Mouse (Mus musculus): ENCODE results near the gene Dlgap3. TPM values are rescaled to one million over a fixed set of nuclear protein-coding genes. Genes with fewer than 3 reads are reported as not detected.

The Dlgap3 gene
- polyA plus RNA-seq, 1 experiment, result 0.05 TPM

DNA sequence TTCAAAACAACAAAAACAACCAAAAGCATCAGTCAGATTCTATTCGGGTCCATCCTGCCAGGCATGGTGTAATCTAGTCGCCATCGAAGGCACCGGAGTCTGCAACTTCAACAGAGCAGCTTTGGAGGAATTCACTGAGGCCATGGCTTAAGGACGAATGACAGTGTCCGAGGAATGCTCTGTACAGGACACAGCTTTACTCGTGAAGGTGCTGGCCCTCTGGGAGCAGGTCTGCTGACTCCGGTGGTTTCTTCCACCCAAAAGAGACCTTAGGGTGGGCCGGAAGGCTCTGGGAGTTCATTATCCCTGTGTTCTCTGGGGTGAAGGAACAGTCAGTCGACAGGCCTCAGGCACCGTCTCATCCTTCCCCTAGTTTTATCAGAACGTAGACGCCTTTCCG lies 92.6 kb downstream of the Dlgap3 start:
- DNase-seq (ENCODE audit: low read depth), result no peak

- DNase-seq (ENCODE audit: low read depth), result no peak
Observed at GRCm38 (mm10) chr4:127263438-127264182, 94.6 kb downstream of the Dlgap3 start.

DNA sequence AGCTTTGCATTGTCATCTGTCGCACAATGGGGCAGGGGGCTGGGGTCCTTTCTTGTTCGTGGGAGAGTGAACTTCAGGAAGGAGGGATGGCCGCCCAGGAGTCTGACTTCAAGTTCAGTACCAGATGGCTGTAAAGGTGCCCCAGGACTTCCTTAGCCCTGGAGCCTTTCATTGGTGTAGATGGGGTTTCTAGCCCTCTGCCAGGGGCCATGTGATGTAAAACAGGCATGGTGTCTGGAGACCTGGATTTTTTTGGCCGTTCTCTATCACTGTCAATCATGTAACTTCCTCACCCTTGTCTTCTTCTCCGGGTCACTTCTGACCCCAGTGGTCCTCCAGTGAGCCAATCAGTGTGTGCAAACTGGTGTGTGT lies 95.2 kb downstream of the Dlgap3 start:
- DNase-seq (ENCODE audit: low read depth), result no peak

- no peak for DNase-seq (ENCODE audit: low read depth)
Observed at GRCm38 (mm10) chr4:127278451-127279001, 109.5 kb downstream of the Dlgap3 start.

DNA sequence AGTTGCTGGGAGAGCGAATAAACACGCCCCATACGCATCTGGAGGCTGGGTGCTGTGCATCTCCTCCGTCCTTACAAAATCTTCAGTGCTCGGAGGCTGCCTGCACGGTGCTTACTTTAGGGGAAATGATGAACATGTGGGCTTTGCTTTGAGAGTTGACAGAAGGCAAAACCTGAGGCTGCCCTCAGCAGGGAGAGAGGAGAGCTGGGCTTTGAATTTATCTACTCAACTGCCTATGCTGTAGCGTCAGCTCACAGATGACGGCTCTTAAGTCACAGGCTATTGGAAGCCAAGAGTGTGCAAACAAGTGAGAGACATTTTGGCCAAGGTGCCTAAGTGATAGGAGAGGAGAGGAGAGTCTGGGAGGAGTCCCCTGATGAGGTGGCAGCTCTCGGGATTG lies 110.2 kb downstream of the Dlgap3 start:
- DNase-seq (ENCODE audit: low read depth), result no peak

Other genes starting within 250 kb of the Dlgap3 start
- 7.3 and 8.5 TPM in 2 replicates for gene Zmym4, start 201.1 kb upstream of the Dlgap3 start, polyA plus RNA-seq (2012; rRNA removed)
- gene Sfpq, start 147.9 kb upstream of the Dlgap3 start, polyA plus RNA-seq (2012; rRNA removed), result 29.5 and 47.3 TPM in 2 replicates
- 1.5 TPM in 2 replicates for gene Zmym1, start 108.1 kb upstream of the Dlgap3 start, polyA plus RNA-seq (2012; rRNA removed)
- gene Zmym6, start 91.8 kb upstream of the Dlgap3 start, polyA plus RNA-seq (2012; rRNA removed), result 8.9 and 9.2 TPM in 2 replicates
- gene Tmem35b, start 45.5 kb upstream of the Dlgap3 start, polyA plus RNA-seq (2012; rRNA removed), result 26.4 and 29.1 TPM in 2 replicates
- gene Smim12, start 74.6 kb downstream of the Dlgap3 start, polyA plus RNA-seq (2012; rRNA removed), result 28.5 and 30.3 TPM in 2 replicates
- 35.8 and 37.9 TPM in 2 replicates for gene Gja4, start 144.8 kb downstream of the Dlgap3 start, polyA plus RNA-seq (2012; rRNA removed)
- gene Gjb3, start 161.6 kb downstream of the Dlgap3 start, polyA plus RNA-seq (2012; rRNA removed), result 58.2 and 90.8 TPM in 2 replicates
- 9.9 and 20.1 TPM in 2 replicates for gene Gjb4, start 184.9 kb downstream of the Dlgap3 start, polyA plus RNA-seq (2012; rRNA removed)
- 3.5 and 4.6 TPM in 2 replicates for gene Gjb5, start 189.0 kb downstream of the Dlgap3 start, polyA plus RNA-seq (2012; rRNA removed)